Mouse (Mus musculus) kidney, adult 18-20 months (tissue): ENCODE measurements around the gene Itgb5.
A peak's percentile ranks its signal among the peaks of the same experiment; 100 is the strongest.

ENCODE experiments used
- DNase-seq: peaks from one replicate; pipeline ENCODE4 v3.0.0; 2021

Gene Itgb5

DNA sequence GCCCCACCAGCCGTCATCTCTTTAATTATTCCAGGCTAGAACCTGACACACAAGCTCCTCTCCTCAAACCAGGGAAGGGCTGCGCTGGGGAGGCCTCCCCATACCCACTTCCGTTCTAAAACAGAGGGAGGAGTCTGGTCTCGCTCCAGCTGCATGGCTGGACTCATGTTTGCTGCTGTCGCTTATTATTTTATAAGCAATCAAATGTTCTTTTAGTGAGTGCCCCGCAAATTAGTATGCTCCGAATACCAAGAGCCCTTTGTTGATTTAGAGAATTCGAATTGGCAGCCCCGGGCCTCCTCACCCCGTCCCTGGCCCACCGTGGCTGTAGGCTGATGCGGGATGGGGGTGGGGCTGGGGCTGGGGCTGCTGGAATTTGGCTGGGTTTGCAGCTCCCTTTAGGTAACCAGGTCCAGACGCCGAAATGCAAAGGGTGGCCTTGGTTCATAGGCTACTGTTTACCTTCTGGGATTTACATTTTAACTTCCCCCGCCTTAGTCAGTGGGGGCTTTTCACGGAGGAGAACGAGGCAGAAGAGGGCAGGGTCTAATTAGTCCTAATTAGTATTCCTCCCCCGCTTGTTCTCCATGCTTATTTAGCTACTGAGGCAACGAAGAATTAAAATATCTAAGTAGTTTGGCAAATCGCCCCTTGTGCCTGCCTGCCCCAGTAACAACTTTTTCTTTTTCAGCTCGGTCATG, 3.4 kb downstream of the Itgb5 start:
- no peak for DNase-seq

DNA sequence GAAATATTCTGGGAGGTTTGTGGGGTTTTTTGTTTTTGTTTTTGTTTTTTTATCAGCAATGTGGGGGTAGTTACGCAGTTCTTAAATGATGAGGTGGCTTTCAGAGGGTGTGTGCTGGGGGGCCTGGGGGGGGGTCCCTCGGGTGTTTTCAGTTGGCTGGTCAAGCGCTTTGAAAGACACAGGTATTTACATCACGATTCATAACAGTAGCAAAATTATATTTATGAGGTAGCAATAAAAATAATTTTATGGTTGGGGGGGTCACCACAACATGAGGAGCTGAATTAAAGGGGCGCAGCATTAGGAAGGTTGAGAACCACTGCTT, 3.9 kb downstream of the Itgb5 start:
- no peak for DNase-seq

DNA sequence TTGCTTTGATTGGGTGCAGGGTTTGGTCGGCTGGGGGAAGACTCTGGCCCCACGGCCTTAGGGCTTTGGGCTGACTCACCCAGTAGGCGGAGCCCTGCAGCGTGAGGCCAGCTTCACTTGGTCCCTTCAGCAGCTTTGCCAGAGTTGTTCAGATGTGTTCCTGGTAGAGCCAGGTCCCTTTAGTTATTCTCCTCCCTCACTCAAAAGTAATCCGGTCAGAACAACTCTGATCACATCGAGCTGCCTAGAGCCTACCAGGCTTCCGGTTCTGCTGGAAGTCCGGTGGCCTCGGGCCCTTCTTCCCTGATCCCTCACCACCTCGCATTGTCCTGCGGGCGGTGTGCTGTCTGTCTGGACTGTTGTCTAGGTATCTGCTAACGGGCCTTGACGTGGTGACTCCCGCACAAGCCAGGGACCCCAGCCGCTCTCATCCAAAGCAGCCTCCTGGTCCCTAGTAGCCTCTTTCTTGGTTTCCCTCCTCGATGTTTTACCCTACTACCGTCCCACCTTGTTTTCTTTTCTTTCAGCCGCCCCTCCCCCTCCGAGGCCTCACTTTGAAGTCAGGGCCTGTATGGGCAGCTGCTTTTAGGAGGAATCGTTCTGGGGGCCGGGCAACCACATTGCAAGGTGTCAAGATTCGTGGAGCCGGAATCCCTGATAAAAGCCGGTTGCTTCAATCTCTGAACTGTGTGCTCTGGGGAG, 4.5 kb downstream of the Itgb5 start:
- DNase-seq = peak; percentile 66

DNA sequence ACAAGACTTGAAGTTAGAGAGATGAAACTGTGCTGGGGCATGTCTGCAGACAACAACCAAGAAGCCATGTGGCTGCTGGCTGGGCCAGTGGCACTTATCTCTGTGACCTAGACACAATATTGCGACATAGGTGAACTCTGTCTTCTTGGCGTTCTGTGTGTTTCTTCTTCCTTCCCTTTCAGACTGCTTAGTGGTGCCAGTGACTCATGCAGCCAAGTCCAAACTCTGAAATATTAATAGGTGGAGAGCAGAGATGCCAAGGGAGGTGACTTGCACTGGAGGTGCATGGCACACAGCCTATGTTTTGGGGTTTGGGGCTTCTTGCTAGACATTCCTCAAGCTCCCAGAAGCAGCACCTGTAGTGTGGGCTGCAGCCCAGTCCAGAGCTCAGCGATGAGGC, 7.2 kb downstream of the Itgb5 start:
- DNase-seq = no peak

DNA sequence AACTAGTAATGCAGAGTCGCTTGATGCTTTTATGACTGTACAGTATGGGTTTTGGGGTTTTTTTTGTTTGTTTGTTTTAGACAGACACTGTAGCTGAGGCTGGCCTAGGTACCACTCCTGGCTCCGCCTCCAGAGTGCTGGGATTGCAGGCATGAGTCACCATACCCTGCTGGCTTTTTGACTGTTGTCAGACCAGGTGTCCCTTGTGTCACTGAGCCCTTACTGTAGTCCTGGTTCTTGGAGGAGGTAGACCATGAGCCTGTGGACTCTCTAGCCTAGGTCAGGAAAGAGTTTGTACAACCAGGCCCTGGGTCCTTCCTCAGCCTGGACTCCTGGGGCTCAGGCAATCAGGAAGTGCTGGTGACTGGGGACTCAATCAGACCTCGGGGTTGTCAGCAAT, 7.7 kb downstream of the Itgb5 start:
- DNase-seq = no peak

DNA sequence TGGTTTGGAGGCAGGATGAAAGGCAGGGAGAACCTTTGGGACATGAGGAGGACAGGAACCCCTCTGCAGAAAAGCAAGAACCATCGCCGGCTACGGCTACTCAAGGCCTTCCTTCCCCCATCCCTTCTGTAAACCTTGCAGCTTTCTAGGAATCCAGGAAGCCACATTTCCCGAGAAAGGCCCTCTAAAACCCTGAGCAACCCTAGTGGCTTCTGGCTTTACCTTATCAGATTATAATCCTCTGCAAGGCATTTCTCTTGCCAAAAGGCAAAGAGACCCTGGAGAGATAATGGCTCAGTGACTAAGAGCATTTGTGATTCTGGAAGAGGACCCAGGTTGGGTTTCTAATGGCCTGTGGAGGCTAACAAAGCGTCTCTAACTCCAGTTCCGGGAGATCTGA, 11.2 kb downstream of the Itgb5 start:
- no peak for DNase-seq

DNA sequence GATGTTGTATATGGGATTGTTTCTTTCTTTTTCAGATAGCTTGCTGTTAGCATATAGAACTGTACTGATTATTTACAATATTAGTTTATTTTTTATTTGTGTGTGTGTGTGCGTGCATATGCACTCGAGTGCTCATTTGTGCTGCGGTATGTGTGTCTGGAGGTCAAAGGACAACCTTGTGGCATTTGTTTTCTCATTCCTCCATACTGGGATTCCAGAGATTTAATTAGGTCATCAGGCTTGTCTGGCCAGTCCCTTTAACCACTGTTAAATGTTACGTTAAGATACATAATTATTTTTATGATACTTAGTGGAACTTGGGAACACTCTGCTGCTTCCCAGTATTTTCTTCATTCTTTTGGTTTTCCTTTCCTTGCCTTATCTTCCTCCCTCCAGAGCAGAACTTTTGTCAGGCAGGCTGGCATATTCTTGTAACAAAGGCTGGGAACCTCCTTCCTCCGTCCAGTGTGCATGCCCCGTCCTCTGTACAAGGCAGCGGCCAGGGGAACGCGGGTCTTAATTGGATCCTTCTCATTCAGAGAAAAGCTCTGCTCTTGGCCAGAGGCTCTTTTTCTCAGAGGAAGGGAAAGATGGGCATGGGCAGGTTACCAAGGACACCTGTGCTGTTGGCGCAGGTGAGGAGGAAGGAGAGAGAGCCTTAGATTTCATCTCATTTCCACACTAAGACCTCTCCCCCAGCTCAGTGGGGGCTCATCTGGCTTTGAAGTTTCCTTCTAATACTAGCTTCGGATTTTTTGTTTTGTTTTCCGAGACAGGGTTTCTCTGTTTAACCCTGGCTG, 12.8 kb downstream of the Itgb5 start:
- no peak for DNase-seq

DNA sequence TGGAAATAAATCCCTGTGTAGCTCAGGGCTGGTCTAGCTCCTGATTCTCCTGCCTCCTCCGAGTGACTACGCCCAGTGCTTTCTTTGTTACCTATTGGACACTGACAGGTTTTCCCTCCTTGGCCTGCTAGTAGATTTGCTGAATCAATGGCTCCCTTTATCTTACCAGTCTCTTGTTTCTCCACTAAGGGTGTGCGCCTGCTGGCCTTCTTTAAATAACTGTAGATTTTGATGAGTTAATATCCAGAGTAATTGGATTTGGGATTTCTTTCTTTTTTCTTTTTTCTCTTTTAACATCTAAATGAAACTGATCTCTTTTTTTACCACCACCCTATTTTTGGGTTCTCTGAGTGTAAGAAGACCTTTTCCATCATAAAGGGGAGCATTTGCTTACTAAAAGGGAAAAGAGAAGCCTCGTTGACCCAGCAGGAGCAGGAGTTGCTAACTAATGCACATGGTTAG, 14.7 kb downstream of the Itgb5 start:
- no peak for DNase-seq

DNA sequence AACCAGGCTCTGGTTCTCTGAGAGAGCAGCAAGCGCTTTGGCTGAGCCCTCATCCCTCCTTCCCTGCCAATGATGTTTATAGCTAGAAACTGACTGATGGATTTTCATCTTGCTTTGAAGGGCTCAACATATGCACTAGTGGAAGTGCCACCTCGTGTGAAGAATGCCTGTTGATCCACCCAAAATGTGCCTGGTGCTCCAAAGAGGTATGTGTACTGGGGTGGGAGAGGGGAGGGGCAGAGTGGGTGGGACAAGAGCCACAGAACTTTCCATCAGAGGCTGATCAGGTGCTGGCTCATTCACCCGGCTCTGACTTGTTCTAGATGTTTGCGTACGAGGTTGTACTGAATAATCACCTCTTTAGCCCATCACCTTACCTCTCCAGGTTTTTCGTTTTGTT, 15.4 kb downstream of the Itgb5 start:
- no peak for DNase-seq

DNA sequence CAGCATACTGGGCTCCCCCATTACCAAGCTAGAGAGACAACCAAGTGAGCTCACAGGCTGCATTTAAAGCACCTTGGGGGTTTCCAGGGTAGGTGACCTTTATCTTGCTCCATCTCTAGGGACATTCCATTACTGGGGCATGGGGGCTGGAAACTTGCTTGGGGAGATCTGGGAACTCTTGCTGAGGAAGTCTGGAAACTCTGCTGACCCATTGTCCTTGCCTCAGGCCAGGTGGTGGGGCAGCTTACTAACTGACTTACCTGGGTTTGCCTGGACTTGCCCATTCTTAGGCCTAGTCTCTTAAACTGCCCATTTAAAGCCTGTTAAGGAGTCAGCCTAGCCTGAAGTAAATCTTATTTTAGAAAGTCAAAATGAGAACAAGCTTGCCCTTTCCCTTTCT, 23.8 kb downstream of the Itgb5 start:
- DNase-seq = peak; percentile 41

DNA sequence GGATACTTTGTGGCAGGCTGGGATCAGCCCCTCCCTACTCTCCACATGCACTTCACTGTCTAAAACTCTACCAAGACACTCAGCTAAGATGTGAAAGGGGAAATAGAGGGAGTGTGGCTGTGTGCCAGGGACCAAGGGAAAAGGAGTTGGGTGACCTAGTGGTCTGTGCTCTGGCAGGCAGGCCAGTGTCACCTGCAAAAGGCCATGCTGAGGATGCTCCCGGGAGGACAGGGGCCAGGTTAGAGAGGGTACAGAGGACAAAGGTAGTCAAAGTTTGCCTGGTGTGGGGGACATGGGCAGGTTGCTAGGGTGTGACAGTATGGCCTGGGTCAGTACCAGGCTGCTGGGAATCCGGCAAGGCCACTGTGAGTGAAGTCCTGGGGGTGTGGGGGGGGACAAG, 29.3 kb downstream of the Itgb5 start:
- no peak for DNase-seq

DNA sequence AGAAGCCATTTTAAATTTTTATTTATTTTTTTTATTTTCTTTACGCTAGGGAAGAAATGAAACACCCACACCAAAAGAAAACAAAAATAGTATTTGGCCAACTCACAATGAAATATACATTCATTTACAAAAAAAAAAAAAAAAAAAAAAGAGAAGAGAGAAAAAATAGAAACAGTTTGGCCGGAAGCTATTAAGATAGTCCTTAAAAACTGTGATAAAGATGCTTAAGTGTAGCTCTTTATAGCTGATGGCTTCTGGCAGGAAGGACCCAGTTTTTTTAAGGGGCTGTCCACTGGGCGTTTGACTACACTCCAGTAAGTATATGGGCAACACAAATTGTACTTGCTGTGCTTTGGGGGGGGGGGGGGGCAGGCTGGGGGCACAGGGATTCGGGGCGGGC, 29.9 kb downstream of the Itgb5 start:
- DNase-seq = no peak

DNA sequence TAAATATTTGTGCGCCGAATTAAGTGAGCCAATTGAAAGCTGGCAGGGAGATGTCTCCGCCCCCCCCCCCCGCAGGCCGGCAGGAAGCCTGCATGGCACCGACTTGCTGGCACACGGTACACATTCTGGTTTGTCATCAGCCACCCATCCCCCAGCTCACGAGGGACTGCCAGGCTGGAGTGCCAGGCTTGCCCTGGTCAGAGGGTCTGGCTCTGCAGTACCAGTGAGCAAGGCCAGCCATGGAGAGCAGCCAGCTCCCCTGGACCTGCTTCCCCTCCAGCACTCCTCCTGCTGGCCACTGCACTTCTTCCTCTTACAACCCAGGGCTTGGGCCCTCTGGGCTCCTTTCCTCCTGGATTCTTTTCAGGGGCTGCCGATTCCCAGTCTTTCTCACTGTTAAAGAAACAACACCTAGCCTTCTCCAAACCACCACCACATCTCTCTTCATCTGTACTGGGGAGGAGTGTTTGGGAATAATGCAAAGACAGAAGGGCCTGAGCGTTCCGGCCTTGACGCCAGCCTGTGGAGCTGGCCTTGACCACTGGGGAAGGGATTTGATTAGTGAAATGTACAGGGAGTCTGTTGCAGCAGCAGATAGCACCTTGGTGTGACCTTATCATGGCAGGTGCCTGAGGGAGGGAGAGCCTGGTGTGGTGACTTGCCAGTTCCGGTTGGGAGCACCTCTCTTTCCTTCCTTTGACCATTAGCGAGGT, 30.7 kb downstream of the Itgb5 start:
- DNase-seq = peak; percentile 85

DNA sequence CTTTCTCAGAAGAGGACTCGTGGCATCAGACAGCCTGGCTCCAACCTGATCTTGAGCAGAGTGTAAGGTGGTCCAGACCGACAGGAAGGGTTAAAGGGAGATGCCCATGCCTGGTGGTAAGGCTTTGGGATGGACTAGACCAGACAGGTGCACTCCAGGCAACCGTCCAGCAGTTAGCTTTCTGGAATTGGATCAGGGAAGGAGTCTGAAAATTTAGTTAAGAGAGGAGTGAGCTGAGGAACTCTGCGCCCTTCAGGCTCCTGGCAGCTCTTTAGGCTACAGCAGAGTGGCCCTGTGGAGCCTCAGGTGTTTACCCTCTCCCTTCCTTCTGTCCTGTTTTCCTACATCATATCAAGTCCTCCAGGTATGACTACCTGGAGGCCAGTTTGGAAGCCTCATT, 32.9 kb downstream of the Itgb5 start:
- DNase-seq = no peak

DNA sequence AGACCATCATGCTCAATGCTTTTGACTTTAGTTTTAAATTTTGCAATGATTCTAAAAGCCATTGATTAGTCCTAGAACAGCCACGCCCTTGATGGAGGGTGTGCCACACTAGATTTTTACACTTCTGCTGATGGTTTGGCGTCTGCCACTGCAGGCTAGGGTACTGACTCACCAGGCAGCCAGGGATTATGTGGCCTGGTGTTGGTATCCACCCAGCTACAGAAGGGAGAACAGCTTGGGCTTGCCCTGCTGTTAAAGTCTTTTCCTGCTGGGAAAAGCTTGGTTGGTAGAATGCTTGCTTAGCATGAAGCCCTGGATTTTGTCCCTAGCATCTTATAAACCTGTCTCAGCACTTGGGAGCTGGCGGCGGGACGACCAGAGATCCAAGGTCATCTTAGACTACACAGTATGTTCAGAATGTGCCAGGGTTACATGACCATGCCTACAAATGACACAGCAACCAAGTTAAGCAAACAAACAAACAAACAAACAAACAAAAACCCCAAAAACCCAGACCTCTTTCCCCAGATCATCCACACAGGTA, 33.8 kb downstream of the Itgb5 start:
- DNase-seq = no peak

DNA sequence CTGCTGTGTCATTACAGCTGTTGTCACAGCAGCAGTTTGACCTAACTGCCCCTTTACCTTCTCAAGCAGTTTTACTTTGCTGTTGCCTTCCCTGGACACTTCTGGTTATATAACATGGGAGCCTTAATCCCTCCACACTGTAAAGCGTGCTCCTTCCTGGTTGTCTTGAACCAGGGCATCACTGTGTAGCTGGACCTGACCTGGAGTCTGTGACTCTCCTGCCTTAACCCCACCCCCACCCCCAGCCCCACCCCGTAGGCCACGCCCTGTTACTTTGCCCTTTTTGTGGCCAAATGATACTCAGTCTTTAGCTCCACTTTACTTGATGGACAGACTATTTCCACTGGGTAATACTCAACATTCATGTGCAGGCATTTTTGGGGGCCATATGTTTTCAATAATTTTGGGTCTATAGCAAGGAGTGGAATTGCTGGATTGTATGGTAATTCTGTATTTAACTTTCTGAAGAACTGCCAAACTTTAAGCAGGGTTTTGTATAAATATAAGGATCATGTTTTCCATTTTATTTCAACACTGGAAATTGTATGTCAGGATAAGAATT, 40.8 kb downstream of the Itgb5 start:
- DNase-seq = no peak

DNA sequence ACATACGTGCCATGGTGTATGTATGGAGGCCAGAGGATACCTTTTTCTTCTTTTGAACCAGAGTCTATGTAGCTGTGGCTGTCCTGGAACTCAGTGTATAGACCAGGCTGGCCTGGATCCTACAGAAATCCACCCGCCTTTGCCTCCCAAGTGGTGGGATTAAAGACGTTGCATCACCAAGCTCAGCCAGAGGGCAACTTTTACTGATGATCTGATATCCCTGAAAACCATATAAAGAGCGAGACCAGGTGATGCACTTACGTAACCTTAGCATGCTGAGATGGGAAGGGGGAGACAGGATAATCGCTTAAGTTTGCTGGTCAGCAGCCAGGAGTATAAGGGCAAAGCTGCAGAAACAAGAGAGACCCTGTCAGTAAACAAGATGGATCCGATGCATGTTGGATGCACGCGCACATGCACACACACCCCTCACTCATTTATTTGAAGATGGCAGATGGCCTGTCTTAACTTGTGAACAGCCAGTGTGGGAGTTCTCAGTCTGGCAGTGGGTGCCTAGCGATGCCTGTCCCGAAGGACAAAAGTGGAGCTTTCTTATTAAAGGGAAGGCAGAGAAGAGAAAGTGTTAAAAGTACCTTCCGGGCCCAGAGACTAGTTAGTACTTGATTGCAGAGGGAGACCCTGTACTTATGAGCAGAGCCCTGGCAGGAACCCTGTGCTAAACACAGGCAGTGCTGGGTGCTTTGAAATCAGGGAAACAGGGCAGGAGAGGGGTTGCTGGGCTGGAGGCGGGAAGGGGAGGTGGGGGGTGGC, 41.7 kb downstream of the Itgb5 start:
- DNase-seq = no peak

DNA sequence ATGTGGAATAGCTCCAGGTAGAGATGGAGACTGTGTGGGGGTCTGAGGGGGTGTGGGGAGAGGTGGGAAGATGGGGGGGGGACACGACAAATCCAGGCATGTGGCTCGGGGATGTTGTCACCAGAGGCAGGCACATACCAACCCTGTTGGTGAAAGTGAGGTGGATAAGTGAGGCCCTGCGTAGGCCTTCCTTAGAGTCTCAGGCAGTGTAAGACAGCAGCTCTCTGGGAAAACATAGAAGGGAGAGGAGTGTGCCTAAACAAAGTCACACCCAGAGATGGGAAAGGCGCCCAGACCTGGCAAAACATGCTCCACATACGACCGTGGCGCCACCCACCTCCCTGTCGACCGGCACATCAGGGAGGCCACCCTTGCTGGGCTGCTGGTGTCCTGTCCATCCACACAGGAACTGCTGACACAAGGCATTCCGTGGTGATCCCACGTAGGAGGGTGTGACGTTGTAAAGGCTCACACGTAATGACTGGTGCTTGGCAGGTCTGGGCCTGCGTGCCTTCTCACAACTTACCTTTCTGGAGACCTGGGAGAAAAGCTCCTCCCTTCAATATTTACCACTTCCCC, 42.5 kb downstream of the Itgb5 start:
- no peak for DNase-seq

DNA sequence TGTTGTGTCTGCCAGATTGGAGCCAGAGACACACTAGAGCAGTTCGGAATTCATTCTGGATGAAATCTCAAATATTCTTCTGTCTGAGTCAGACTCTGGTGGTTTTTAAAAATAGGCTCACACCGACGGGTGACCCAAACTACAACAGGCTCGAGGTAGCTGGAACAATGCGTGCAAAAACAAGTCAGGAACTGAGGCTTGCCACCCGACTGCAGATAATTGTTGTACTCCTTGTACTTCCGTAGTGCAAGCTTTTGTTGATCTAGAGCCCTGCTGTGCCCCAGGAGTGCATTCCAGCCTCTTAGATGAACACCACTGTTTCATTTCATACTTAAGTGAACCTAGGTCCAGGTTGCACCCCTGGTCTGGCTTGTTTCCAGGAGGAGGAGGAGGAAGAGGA, 43.8 kb downstream of the Itgb5 start:
- no peak for DNase-seq

DNA sequence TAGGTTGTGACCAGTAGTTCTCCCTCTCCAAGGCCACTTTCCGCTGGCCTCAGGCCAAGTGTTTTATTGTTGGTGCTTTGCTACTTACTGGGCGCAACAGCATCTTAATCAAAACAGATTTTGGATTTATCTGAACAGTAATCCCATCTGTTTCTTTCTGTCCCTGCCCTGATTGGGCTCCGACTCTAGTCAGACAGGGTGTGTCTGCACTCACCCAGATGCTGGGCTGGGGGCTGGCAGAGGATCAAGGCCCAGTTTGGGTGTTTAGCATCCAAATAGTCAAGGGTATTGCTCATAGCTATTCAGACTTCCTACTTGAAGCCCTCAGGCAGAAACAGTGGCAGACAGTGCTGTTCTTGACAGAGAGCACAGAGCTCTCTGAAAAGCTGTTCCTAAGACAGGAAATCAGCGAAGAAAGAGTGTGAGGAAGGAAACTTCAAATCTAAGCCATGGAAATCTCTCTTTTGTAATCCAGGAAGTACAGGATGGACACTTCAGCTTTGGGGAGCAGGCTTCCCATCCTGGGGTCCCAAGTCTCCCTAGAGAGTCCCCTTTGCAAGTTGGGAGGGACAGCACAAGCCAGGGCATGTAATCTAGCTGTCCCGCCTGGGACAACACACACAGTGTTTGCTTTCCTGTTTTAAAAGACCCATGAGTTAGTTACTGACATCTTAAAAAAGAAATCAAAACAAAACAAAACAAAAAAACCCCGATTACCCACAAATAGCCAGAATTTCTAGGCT, 48.7 kb downstream of the Itgb5 start:
- no peak for DNase-seq

DNA sequence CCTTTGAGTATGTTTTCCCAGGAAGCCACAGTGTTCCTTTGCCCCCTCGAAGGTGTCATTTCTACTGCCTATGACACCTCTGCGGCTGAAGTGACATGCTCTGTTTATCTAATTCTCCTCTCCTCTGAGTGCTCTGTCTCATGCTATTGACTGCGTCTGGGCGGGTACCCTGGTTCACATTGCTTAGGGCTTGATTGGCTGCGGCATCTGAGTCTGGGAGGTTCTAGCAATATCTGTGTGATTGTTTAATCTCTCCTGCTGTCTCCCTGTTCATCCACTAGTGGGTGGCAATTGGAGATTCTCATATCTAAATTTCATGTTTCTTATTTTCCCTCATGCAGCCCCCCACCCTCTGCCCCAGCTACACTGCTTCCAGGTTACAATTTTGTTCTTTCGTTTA, 49.6 kb downstream of the Itgb5 start:
- no peak for DNase-seq
